Mouse (Mus musculus): Measurements from ENCODE around the gene Tmem87a. TPM values are rescaled to one million over a fixed set of nuclear protein-coding genes. Genes with fewer than 3 reads are reported as not detected.

The Tmem87a gene
- polyA plus RNA-seq, 1 experiment from 2014 or later = 8.3 TPM

DNA sequence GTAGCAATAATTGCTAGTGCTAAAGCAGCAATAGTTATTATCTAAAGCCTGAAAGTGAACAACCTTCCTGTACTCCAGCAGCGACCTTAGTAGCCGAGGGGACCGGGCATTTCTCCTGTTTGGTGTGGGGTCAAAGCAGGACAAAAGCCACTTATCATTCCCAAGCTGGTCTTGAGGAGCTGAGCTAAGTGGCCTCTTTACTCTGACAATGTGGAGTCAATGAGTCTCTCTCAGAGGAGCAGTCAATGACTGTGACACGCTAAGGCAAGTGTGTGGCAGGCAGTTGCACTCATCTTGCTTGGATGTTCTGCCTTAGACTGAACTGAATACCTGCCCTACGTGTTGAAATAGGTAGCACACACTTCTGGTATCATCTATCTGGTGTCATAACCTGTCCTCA, 52.6 kb downstream of the Tmem87a start:
- no peak for ATAC-seq (ENCODE audit: insufficient number of reproducible peaks, low FRiP score, low TSS enrichment, low read depth)
- H3K27ac ChIP-seq (replicated peaks; ENCODE audit: low read depth, low read length) = no peak overlapping the region
- no peak overlapping the region for H3K9ac ChIP-seq (ENCODE audit: low read length)
- no peaks in the 10 kb centered on the region for H3K4me1 ChIP-seq (ENCODE audit: control insufficient read depth, insufficient read depth, low read length)
- H3K27me3 ChIP-seq (ENCODE audit: control insufficient read depth, insufficient read depth, low read length) = no peaks in the 10 kb centered on the region
- H3K9me3 ChIP-seq (ENCODE audit: control insufficient read depth, low read length) = no peaks in the 10 kb centered on the region
- H3K36me3 ChIP-seq (ENCODE audit: control insufficient read depth, insufficient read depth, low read length) = peaks cover 6% of the 10 kb centered on the region
- 85% methylated on average over 5 of the region's 5 CpGs for WGBS
- H3K4me2 ChIP-seq (ENCODE audit: low read depth, severe bottlenecking) = no peak overlapping the region
- H3K4me3 ChIP-seq (ENCODE audit: low read depth, low read length) = no peak overlapping the region
- no peak for DNase-seq (ENCODE audit: low spot score)

DNA sequence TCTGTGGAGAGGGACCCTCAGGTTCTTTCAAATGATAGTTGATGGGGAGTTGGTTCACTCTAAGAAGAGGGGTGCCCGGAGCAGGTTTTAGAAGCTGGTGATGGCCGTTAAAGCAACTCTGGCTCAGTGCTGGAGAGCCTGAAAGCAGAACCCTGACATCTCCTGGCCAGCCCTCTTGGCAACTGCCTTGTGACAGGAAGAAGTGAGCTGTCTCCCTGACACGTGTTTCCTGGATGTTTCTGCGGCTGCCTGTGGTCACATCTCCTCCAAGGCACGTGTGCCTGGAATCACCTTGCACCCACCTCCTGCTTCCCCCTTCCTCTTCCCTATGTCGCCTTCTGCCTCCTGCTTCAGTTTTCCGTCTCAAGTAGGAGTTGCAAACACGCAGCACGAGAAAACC, 55.8 kb downstream of the Tmem87a start:
- no peak for DNase-seq (ENCODE audit: low spot score)
- Histone ChIP-seq H3K27ac (replicated peaks; ENCODE audit: low read depth, low read length) (no peak overlapping the region), H3K4me3 (ENCODE audit: low read depth, low read length) (no peak overlapping the region), H3K4me1 (ENCODE audit: control insufficient read depth, insufficient read depth, low read length) (no peaks in the 10 kb centered on the region), H3K4me2 (ENCODE audit: low read depth, severe bottlenecking) (no peak overlapping the region), H3K36me3 (ENCODE audit: control insufficient read depth, insufficient read depth, low read length) (peaks cover 7% of the 10 kb centered on the region; the same call in 1 of the 2 replicates), H3K27me3 (ENCODE audit: control insufficient read depth, insufficient read depth, low read length) (no peaks in the 10 kb centered on the region), H3K9me3 (ENCODE audit: control insufficient read depth, low read length) (no peaks in the 10 kb centered on the region), H3K9ac (ENCODE audit: low read length) (no peak overlapping the region)
- 82% methylated on average over 9 of the region's 9 CpGs for WGBS
- no peak for ATAC-seq (ENCODE audit: insufficient number of reproducible peaks, low FRiP score, low TSS enrichment, low read depth)

DNA sequence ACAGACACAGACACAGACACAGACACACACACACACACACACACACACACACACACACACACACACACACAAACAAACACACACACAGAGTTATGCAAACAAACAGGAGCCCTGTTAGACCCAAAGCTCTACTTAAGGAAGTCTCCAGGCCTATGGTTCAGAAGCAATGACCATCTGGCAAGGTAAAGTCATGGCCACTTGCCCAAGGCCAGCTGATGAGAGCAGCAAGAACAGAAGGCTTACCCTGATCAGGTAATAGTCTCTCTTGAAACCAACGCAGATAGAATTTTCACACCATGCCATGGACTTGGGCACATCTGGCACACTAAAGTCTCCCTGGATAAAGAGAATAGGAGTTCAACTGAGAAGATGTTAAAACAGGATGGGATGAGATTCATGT, 62.2 kb downstream of the Tmem87a start:
- Histone ChIP-seq H3K27ac (replicated peaks; ENCODE audit: low read depth, low read length) (no peak overlapping the region), H3K27me3 (ENCODE audit: control insufficient read depth, insufficient read depth, low read length) (no peaks in the 10 kb centered on the region), H3K36me3 (ENCODE audit: control insufficient read depth, insufficient read depth, low read length) (peaks cover 6% of the 10 kb centered on the region; the same call in 1 of the 2 replicates), H3K4me1 (ENCODE audit: control insufficient read depth, insufficient read depth, low read length) (no peaks in the 10 kb centered on the region), H3K9ac (ENCODE audit: low read length) (no peak overlapping the region), H3K4me3 (ENCODE audit: low read depth, low read length) (no peak overlapping the region), H3K9me3 (ENCODE audit: control insufficient read depth, low read length) (no peaks in the 10 kb centered on the region), H3K4me2 (ENCODE audit: low read depth, severe bottlenecking) (no peak overlapping the region)
- no peak for DNase-seq (ENCODE audit: low spot score)
- no peak for ATAC-seq (ENCODE audit: insufficient number of reproducible peaks, low FRiP score, low TSS enrichment, low read depth)
- 94% methylated on average over 1 of the region's 1 CpGs for WGBS

DNA sequence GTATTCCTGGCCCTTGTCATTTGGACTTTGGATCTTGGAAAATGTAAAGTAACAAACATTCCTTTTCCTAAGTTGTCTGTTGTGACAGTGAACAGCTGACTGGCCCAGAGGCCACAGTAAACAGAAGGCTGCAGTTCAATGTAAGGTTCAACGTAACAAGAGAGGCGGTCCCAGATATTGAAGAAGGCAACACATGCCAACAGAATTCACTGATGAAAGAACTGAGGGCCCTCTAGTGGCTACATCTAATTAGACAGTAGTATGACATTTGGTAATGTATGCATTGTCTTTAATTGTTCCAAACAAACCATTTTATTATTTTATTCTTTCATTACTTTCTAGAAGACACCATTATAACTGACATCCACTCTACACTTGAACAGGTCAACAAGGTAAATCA, 66.0 kb downstream of the Tmem87a start:
- Histone ChIP-seq H3K9me3 (ENCODE audit: control insufficient read depth, low read length) (no peaks in the 10 kb centered on the region), H3K9ac (ENCODE audit: low read length) (no peak overlapping the region), H3K4me3 (ENCODE audit: low read depth, low read length) (no peak overlapping the region), H3K27me3 (ENCODE audit: control insufficient read depth, insufficient read depth, low read length) (no peaks in the 10 kb centered on the region), H3K4me1 (ENCODE audit: control insufficient read depth, insufficient read depth, low read length) (no peaks in the 10 kb centered on the region), H3K36me3 (ENCODE audit: control insufficient read depth, insufficient read depth, low read length) (peaks cover 6% of the 10 kb centered on the region; the same call in 1 of the 2 replicates), H3K27ac (replicated peaks; ENCODE audit: low read depth, low read length) (no peak overlapping the region), H3K4me2 (ENCODE audit: low read depth, severe bottlenecking) (no peak overlapping the region)
- 86% methylated on average over 2 of the region's 2 CpGs for WGBS
- no peak for DNase-seq (ENCODE audit: low spot score)
- no peak for ATAC-seq (ENCODE audit: insufficient number of reproducible peaks, low FRiP score, low TSS enrichment, low read depth)

DNA sequence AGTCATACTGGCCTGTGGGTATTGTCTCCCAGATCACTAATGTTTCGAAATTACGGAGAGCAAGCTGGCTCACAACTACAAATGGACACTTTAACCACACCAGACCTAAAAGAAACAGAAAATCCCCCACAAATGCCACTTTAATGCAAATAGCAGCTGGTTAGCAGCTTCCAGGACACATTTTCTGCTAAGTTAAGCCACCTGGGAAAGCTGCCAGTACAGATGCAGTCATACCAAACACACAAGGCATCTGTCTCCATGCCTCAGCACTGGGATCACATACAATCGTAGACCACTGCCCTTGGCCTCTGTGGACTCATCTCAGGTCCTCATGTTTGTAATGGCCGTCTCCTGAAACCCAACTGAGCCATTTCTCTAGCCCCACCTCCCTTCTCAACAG, 72.3 kb downstream of the Tmem87a start:
- no peak for ATAC-seq (ENCODE audit: insufficient number of reproducible peaks, low FRiP score, low TSS enrichment, low read depth)
- Histone ChIP-seq H3K36me3 (ENCODE audit: control insufficient read depth, insufficient read depth, low read length) (peaks cover 16% of the 10 kb centered on the region), H3K9me3 (ENCODE audit: control insufficient read depth, low read length) (no peaks in the 10 kb centered on the region), H3K27me3 (ENCODE audit: control insufficient read depth, insufficient read depth, low read length) (no peaks in the 10 kb centered on the region), H3K9ac (ENCODE audit: low read length) (no peak overlapping the region), H3K4me3 (ENCODE audit: low read depth, low read length) (no peak overlapping the region), H3K27ac (replicated peaks; ENCODE audit: low read depth, low read length) (no peak overlapping the region), H3K4me2 (ENCODE audit: low read depth, severe bottlenecking) (no peak overlapping the region), H3K4me1 (ENCODE audit: control insufficient read depth, insufficient read depth, low read length) (no peaks in the 10 kb centered on the region)
- no peak for DNase-seq (ENCODE audit: low spot score)
- WGBS = 88% methylated on average over 4 of the region's 4 CpGs

DNA sequence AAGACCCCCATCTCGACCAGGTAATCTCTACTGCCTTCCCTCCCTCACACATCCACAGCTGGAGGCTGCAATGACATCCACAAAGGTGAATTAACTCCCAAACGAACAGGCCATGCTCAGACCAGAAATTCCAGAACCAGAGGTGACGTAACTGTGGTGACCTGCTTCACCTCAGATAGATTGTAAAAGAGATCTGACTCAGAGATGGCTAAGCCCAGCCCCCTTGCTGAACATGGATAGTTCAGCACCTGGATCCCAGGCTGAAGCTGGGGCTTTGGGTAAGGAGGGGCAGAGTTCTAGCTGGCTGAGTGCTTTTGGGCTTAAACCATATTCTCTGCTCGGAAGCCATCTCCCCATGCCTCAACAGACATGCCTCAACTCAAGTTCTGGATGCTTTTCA, 88.8 kb downstream of the Tmem87a start:
- no peaks in the 10 kb centered on the region for H3K36me3 ChIP-seq (ENCODE audit: control insufficient read depth, insufficient read depth, low read length)
- DNase-seq (ENCODE audit: low spot score) = no peak
- no peak overlapping the region for H3K27ac ChIP-seq (replicated peaks; ENCODE audit: low read depth, low read length)
- no peak overlapping the region for H3K4me3 ChIP-seq (ENCODE audit: low read depth, low read length)
- no peaks in the 10 kb centered on the region for H3K27me3 ChIP-seq (ENCODE audit: control insufficient read depth, insufficient read depth, low read length)
- no peaks in the 10 kb centered on the region for H3K9me3 ChIP-seq (ENCODE audit: control insufficient read depth, low read length)
- no peak for ATAC-seq (ENCODE audit: insufficient number of reproducible peaks, low FRiP score, low TSS enrichment, low read depth)
- no peak overlapping the region for H3K9ac ChIP-seq (ENCODE audit: low read length)
- H3K4me2 ChIP-seq (ENCODE audit: low read depth, severe bottlenecking) = no peak overlapping the region
- WGBS = 72% methylated on average over 4 of the region's 4 CpGs
- H3K4me1 ChIP-seq (ENCODE audit: control insufficient read depth, insufficient read depth, low read length) = no peaks in the 10 kb centered on the region

DNA sequence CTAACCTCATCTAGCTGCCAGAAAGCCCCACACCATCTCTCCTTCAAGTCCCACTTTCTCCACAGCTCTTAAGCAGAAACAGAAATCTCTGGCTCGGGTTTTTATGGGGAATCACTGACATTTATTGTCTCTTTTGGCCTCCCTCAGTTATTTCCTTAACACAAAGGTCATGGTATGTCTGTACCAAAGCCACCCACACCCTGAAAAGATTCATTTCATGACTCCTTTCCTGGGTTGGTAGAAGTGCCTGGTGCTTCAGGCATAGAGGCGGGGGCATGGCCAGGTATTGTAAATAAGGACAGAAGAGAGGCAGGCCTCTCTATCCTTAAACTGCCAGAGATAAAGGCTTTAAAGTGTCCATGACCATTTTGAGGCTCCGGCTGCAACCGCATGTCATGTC, 89.4 kb downstream of the Tmem87a start:
- Histone ChIP-seq H3K36me3 (ENCODE audit: control insufficient read depth, insufficient read depth, low read length) (no peaks in the 10 kb centered on the region), H3K4me3 (ENCODE audit: low read depth, low read length) (no peak overlapping the region), H3K9me3 (ENCODE audit: control insufficient read depth, low read length) (no peaks in the 10 kb centered on the region), H3K9ac (ENCODE audit: low read length) (no peak overlapping the region), H3K4me2 (ENCODE audit: low read depth, severe bottlenecking) (no peak overlapping the region), H3K27me3 (ENCODE audit: control insufficient read depth, insufficient read depth, low read length) (no peaks in the 10 kb centered on the region), H3K27ac (replicated peaks; ENCODE audit: low read depth, low read length) (no peak overlapping the region), H3K4me1 (ENCODE audit: control insufficient read depth, insufficient read depth, low read length) (no peaks in the 10 kb centered on the region)
- ATAC-seq (ENCODE audit: insufficient number of reproducible peaks, low FRiP score, low TSS enrichment, low read depth) (no peak), DNase-seq (ENCODE audit: low spot score) (no peak)
- 79% methylated on average over 4 of the region's 4 CpGs for WGBS

DNA sequence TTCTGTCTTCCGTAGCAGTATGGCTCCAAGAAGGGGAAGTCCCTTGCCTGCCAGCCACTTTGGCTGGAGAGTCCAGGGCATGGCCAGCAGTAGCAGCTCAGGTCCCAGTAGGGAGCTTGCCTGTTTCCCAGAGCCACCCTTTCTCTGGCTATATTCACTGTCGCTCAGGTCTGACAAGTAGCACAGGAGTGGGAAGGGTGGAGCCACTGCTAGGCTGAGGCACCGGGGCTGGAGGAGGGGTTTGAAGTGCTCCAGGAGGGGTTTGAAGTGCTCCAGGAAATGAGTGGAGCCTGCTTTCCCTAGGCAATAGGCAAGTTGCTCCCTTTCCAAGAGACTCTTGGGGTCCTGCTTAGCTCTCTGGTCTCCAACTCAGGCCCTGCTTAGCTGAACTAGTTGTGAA, 89.9 kb downstream of the Tmem87a start, which contains the start of gene Pla2g4f:
TSS of gene Pla2g4f (minus strand) at position 190 of the 400 bp plus-strand sequence.
- H3K9me3 ChIP-seq (ENCODE audit: control insufficient read depth, low read length) = no peaks in the 10 kb centered on the region
- no peak within 1 kb of the TSS for H3K27ac ChIP-seq (replicated peaks; ENCODE audit: low read depth, low read length)
- ATAC-seq (ENCODE audit: insufficient number of reproducible peaks, low FRiP score, low TSS enrichment, low read depth) (no peak), DNase-seq (ENCODE audit: low spot score) (no peak)
- no peak within 1 kb of the TSS for H3K9ac ChIP-seq (ENCODE audit: low read length)
- H3K4me3 ChIP-seq (ENCODE audit: low read depth, low read length) = no peak within 1 kb of the TSS
- no peaks in the 10 kb centered on the region for H3K27me3 ChIP-seq (ENCODE audit: control insufficient read depth, insufficient read depth, low read length)
- 44% methylated on average over 3 of the region's 3 CpGs for WGBS
- no peak within 1 kb of the TSS for H3K4me2 ChIP-seq (ENCODE audit: low read depth, severe bottlenecking)
- no peaks in the 10 kb centered on the region for H3K4me1 ChIP-seq (ENCODE audit: control insufficient read depth, insufficient read depth, low read length)
- H3K36me3 ChIP-seq (ENCODE audit: control insufficient read depth, insufficient read depth, low read length) = no peaks in the 10 kb centered on the region

DNA sequence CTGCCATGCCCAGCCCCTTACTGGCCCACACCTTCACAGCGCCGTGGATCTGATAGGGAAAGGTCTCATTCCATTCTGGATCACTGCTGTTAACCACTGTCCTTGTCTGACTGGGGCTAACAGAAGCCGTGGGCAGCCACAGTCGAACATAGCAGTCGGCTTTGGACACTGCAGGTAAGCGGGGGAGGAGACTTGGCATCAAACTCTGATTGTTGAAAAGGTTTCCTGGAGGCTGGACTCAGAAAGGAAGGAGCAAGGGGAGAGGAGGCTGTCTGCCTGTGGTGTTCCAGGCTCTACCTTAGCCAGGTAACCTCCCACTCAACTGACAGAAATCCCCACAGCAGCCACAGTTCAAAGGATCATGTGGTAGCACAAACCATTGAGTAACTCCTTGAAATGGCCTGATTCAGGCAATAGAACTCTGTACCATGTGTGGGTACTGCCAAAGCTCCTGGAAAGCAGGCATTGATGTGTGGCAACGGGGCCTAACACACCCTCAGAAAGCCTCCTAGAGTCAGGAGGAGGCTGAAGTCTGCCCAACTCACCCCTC, 91.6 kb downstream of the Tmem87a start:
- Histone ChIP-seq H3K4me2 (ENCODE audit: low read depth, severe bottlenecking) (no peak overlapping the region), H3K9me3 (ENCODE audit: control insufficient read depth, low read length) (no peaks in the 10 kb centered on the region), H3K4me1 (ENCODE audit: control insufficient read depth, insufficient read depth, low read length) (no peaks in the 10 kb centered on the region), H3K9ac (ENCODE audit: low read length) (no peak overlapping the region), H3K36me3 (ENCODE audit: control insufficient read depth, insufficient read depth, low read length) (no peaks in the 10 kb centered on the region), H3K27ac (replicated peaks; ENCODE audit: low read depth, low read length) (no peak overlapping the region), H3K4me3 (ENCODE audit: low read depth, low read length) (no peak overlapping the region), H3K27me3 (ENCODE audit: control insufficient read depth, insufficient read depth, low read length) (no peaks in the 10 kb centered on the region)
- DNase-seq (ENCODE audit: low spot score) (no peak), ATAC-seq (ENCODE audit: insufficient number of reproducible peaks, low FRiP score, low TSS enrichment, low read depth) (no peak)
- 85% methylated on average over 7 of the region's 7 CpGs for WGBS

All from limb, embryonic 11.5 days (tissue).